Mouse (Mus musculus) heart, embryonic 11.5 days (tissue): ENCODE results near the gene Krtap21-1. TPM values are rescaled to one million over a fixed set of nuclear protein-coding genes. Genes with fewer than 3 reads are reported as not detected.

Source experiments
- polyA plus RNA-seq: library from polyadenylated mRNA; unstranded; fragments of >200 nt; fragmentation: Nextera tagmentation; extraction: Ambion mirVana; gene quantifications from 2 replicates; pipeline ENCODE4 v1.2.1, GENCODE M21; 2014

The Krtap21-1 gene
- polyA plus RNA-seq, 1 experiment from 2014 or later = not detected

Other genes with a start within 250 kb of the Krtap21-1 start
- not detected in 2 replicates for gene Gm9789, start 245.9 kb downstream of the Krtap21-1 start, polyA plus RNA-seq
- not detected in 2 replicates for gene Gm7735, start 234.4 kb downstream of the Krtap21-1 start, polyA plus RNA-seq
- gene 1110057P08Rik, start 229.1 kb downstream of the Krtap21-1 start, polyA plus RNA-seq = not detected in 2 replicates
- not detected in 2 replicates for gene Krtap20-2, start 198.0 kb downstream of the Krtap21-1 start, polyA plus RNA-seq
- gene Krtap6-2, start 16.2 kb upstream of the Krtap21-1 start, polyA plus RNA-seq = not detected in 2 replicates
- gene Krtap8-1, start 84.1 kb upstream of the Krtap21-1 start, polyA plus RNA-seq = not detected in 2 replicates
- not detected in 2 replicates for gene Krtap7-1, start 104.5 kb upstream of the Krtap21-1 start, polyA plus RNA-seq
- not detected in 2 replicates for gene Krtap11-1, start 167.3 kb upstream of the Krtap21-1 start, polyA plus RNA-seq